Mouse (Mus musculus): Measurements from ENCODE around the gene Wfdc15a.

- TF ChIP-seq CTCF (IDR thresholded peaks at IDR 0.05; ENCODE audit: low read depth): no peak
- no peak for TF ChIP-seq EP300 (optimal IDR thresholded peaks at IDR 0.05)
Observed at GRCm38 (mm10) chr2:164177831-164178230, 22.1 kb downstream of the Wfdc15a start.

Measured in stomach, postnatal 0 days (tissue).